Mouse (Mus musculus) intestine, postnatal 0 days (tissue): ENCODE measurements at regions not wholly inside any gene's neighbourhood (a gene's known extent, or its start where the extent isn't known, plus 50 kb on each side); places are given as distances from the start of the nearest gene placed in this dataset.

Experiments used
- ATAC-seq: fragments of 200-750 bp; cut with Nextera tagmentation; 2 replicates; pipeline ENCODE4 v1.8.0; 2017; ENCODE audit warnings: mild to moderate bottlenecking, moderate TSS enrichment, moderate library complexity
- H3K27ac ChIP-seq: fragments of 300-500 bp; sonication (generic); 2 replicates; pipeline ENCODE4 v1.5.1; 2014; ENCODE audit warnings: mild to moderate bottlenecking, low read depth, low read length, moderate library complexity
- H3K27me3 ChIP-seq: fragments of 300-500 bp; sonication (generic); replicated peaks from 2 replicates; pipeline ENCODE4 v1.6.1; 2014; ENCODE audit warnings: low read length, mixed read lengths; ENCODE audit not compliant: control insufficient read depth, insufficient read depth
- H3K36me3 ChIP-seq: fragments of 300-500 bp; sonication (generic); 2 replicates; pipeline ENCODE4 v1.6.1; 2014; ENCODE audit warnings: mild to moderate bottlenecking, moderate library complexity; ENCODE audit not compliant: control insufficient read depth, insufficient read depth
- H3K4me1 ChIP-seq: fragments of 300-500 bp; sonication (generic); replicated peaks from 2 replicates; pipeline ENCODE4 v1.6.1; 2014; ENCODE audit warnings: antibody characterized with exemption, low read length, mixed read lengths; ENCODE audit not compliant: control insufficient read depth, insufficient read depth
- H3K4me2 ChIP-seq: fragments of 300-500 bp; sonication (generic); replicated peaks from 2 replicates; pipeline ENCODE4 v1.6.1; 2014; ENCODE audit warnings: low read depth, mild to moderate bottlenecking, moderate library complexity
- H3K4me3 ChIP-seq: fragments of 300-500 bp; sonication (generic); 2 replicates; pipeline ENCODE4 v1.5.1; 2014; ENCODE audit warnings: low read depth, low read length
- H3K9ac ChIP-seq: fragments of 300-500 bp; sonication (generic); 2 replicates; pipeline ENCODE4 v1.6.1; 2014; ENCODE audit warnings: mild to moderate bottlenecking, low read depth, low read length
- H3K9me3 ChIP-seq: fragments of 300-500 bp; sonication (generic); 2 replicates; pipeline ENCODE4 v1.6.1; 2016; ENCODE audit warnings: mixed run types; ENCODE audit not compliant: control insufficient read depth
- CTCF ChIP-seq: sonication (generic); IDR thresholded peaks from 2 replicates; pipeline ENCODE4 v1.5.1; 2016; ENCODE audit warnings: low read depth, mild to moderate bottlenecking, control low read depth, antibody characterized with exemption, moderate library complexity
- WGBS: fragments of 180-500 bp; shearing (Covaris S2); extraction: QIAGEN DNeasy Blood & Tissue Kit; methylation state at CpG from one replicate; pipeline ENCODE4 v1.1.7; 2014; 5-methylcytosine and 5-hydroxymethylcytosine counted together

- no peak overlapping the region for H3K27ac ChIP-seq
These were observed 196.3 kb upstream of the Adam34 start for GRCm38 (mm10) chr8:43906119-43906518.

GRCm38 (mm10) chr8:43895171-43895570 is 185.3 kb upstream of the Adam34 start:
- TF ChIP-seq CTCF = no peak
- ATAC-seq = no peak

More at GRCm38 (mm10) chr8:43906119-43906518, 196.3 kb upstream of the Adam34 start:
- H3K4me2 ChIP-seq = no peak overlapping the region
- no peak overlapping the region for H3K9ac ChIP-seq
- no peak overlapping the region for H3K4me3 ChIP-seq
- no peaks in the 10 kb centered on the region for H3K27me3 ChIP-seq
- H3K9me3 ChIP-seq = no peaks in the 10 kb centered on the region
- H3K36me3 ChIP-seq = no peaks in the 10 kb centered on the region
- ATAC-seq = no peak
- no peaks in the 10 kb centered on the region for H3K4me1 ChIP-seq
- WGBS = 59% methylated on average over 3 of the region's 3 CpGs
- no peak for TF ChIP-seq CTCF

GRCm38 (mm10) chr8:43853820-43854590 is 144.2 kb upstream of the Adam34 start:
- 63% methylated on average over 3 of the region's 3 CpGs for WGBS
- Histone ChIP-seq H3K27ac (no peak overlapping the region), H3K9ac (no peak overlapping the region), H3K9me3 (no peaks in the 10 kb centered on the region), H3K27me3 (no peaks in the 10 kb centered on the region), H3K4me3 (no peak overlapping the region), H3K4me1 (no peaks in the 10 kb centered on the region), H3K36me3 (no peaks in the 10 kb centered on the region), H3K4me2 (no peak overlapping the region)
- TF ChIP-seq CTCF = no peak
- no peak for ATAC-seq

More at GRCm38 (mm10) chr8:43895171-43895570, 185.3 kb upstream of the Adam34 start:
- Histone ChIP-seq H3K4me1 (no peaks in the 10 kb centered on the region), H3K4me3 (no peak overlapping the region), H3K9me3 (no peaks in the 10 kb centered on the region), H3K36me3 (no peaks in the 10 kb centered on the region), H3K27ac (no peak overlapping the region), H3K9ac (no peak overlapping the region), H3K27me3 (no peaks in the 10 kb centered on the region), H3K4me2 (no peak overlapping the region)
